Mouse (Mus musculus) large intestine, adult 2 months (tissue): ENCODE results near the gene Ube4a. TPM values are rescaled to one million over a fixed set of nuclear protein-coding genes. Genes with fewer than 3 reads are reported as not detected.

ENCODE experiments used
- DNase-seq: peaks from one replicate; pipeline ENCODE4 v3.0.0-alpha.2; 2012; ENCODE audit warnings: low read depth, low spot score
- WGBS: fragments of 180-500 bp; shearing (Covaris S2); methylation state at CpG from one replicate; pipeline ENCODE4 v1.1.7; 2018; 5-methylcytosine and 5-hydroxymethylcytosine counted together
- polyA plus RNA-seq: library from polyadenylated mRNA; depleted of rRNA; stranded (reverse); fragments of >200 nt; gene quantifications from 2 replicates; pipeline ENCODE4 v1.2.3, GENCODE M21; 2012

The Ube4a gene
- polyA plus RNA-seq, 1 experiment: 10.3 TPM

- DNase-seq: no peak
- 24% methylated on average over 4 of the region's 4 CpGs for WGBS
Observed at GRCm38 (mm10) chr9:44914706-44915105, 50.7 kb downstream of the Ube4a start.

- WGBS: 88% methylated on average over 4 of the region's 4 CpGs
Observed at GRCm38 (mm10) chr9:44911365-44911764, 54.0 kb downstream of the Ube4a start.

GRCm38 (mm10) chr9:44905620-44906019, 59.8 kb downstream of the Ube4a start:
- no peak for DNase-seq

More at GRCm38 (mm10) chr9:44911365-44911764, 54.0 kb downstream of the Ube4a start:
- DNase-seq: no peak

GRCm38 (mm10) chr9:44904964-44905363, 60.4 kb downstream of the Ube4a start:
- 50% methylated on average over 5 of the region's 5 CpGs for WGBS
- DNase-seq: no peak

More at GRCm38 (mm10) chr9:44905620-44906019, 59.8 kb downstream of the Ube4a start:
- WGBS: 45% methylated on average over 4 of the region's 4 CpGs

GRCm38 (mm10) chr9:44903856-44904255, 61.5 kb downstream of the Ube4a start:
- 75% methylated on average over 4 of the region's 4 CpGs for WGBS
- no peak for DNase-seq

- 36% methylated on average over 4 of the region's 4 CpGs for WGBS
- DNase-seq: no peak
Observed at GRCm38 (mm10) chr9:44900402-44900801, 65.0 kb downstream of the Ube4a start.

GRCm38 (mm10) chr9:44899716-44900115, 65.7 kb downstream of the Ube4a start:
- no peak for DNase-seq
- WGBS: 13% methylated on average over 3 of the region's 3 CpGs

- 43% methylated on average over 4 of the region's 4 CpGs for WGBS
- no peak for DNase-seq
Observed at GRCm38 (mm10) chr9:44897024-44897423, 68.4 kb downstream of the Ube4a start.

- DNase-seq: no peak
- WGBS: 66% methylated on average over 3 of the region's 3 CpGs
Observed at GRCm38 (mm10) chr9:44892664-44893063, 72.7 kb downstream of the Ube4a start.

GRCm38 (mm10) chr9:44891210-44891609, 74.2 kb downstream of the Ube4a start:
- WGBS: 87% methylated on average over 6 of the region's 6 CpGs
- DNase-seq: no peak

- WGBS: 55% methylated on average over 2 of the region's 2 CpGs
- no peak for DNase-seq
Observed at GRCm38 (mm10) chr9:44890122-44890521, 75.3 kb downstream of the Ube4a start.

- WGBS: 84% methylated on average over 7 of the region's 7 CpGs
- no peak for DNase-seq
Observed at GRCm38 (mm10) chr9:44888114-44888624, 77.2 kb downstream of the Ube4a start.

GRCm38 (mm10) chr9:44882981-44883569, 82.3 kb downstream of the Ube4a start:
- WGBS: 1% methylated on average over 21 of the region's 21 CpGs
- no peak for DNase-seq

GRCm38 (mm10) chr9:44882436-44882980, 82.9 kb downstream of the Ube4a start:
- no peak for DNase-seq

GRCm38 (mm10) chr9:44881941-44882435, 83.4 kb downstream of the Ube4a start:
- DNase-seq: no peak

More at GRCm38 (mm10) chr9:44882436-44882980, 82.9 kb downstream of the Ube4a start:
- WGBS: 0% methylated on average over 26 of the region's 27 CpGs

GRCm38 (mm10) chr9:44881221-44881871, 84.1 kb downstream of the Ube4a start, which contains the start of gene Kmt2a:
Gene Kmt2a (minus strand): TSS chr9:44881296.
- under 1% methylated on average over 70 of the region's 71 CpGs for WGBS

More at GRCm38 (mm10) chr9:44881941-44882435, 83.4 kb downstream of the Ube4a start:
- WGBS: under 1% methylated on average over 29 of the region's 29 CpGs

GRCm38 (mm10) chr9:44880309-44881081, 84.9 kb downstream of the Ube4a start:
- under 1% methylated on average over 41 of the region's 44 CpGs for WGBS
- DNase-seq: no peak

More at GRCm38 (mm10) chr9:44881221-44881871, 84.1 kb downstream of the Ube4a start, which contains the start of gene Kmt2a:
- no peak for DNase-seq

GRCm38 (mm10) chr9:44879694-44880271, 85.6 kb downstream of the Ube4a start:
- WGBS: 2% methylated on average over 13 of the region's 13 CpGs
- DNase-seq: no peak

GRCm38 (mm10) chr9:44878776-44879500, 86.5 kb downstream of the Ube4a start:
- no peak for DNase-seq
- WGBS: 17% methylated on average over 9 of the region's 9 CpGs
